Mouse (Mus musculus): ENCODE results near the gene Dmgdh.

DNA sequence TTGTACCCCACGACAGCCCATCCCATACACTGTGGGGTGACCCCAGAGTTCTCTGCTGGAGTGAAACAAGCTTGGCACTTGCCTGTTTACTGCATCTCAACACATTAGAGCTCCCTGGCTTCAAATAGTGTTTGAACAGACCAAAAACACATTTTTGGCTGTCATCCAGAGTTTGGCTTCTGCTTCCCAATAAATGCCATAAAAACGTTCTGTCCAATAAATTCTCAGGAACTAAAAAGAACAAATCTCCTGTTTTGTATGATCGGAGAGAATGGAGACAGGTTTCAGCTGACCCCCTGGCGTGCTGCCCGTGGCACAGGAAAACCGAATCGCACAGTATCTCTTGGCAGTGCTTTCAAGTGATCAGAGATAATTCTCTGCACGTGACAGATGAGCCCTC, 113.4 kb downstream of the Dmgdh start:
- TF ChIP-seq CTCF (IDR thresholded peaks at IDR 0.05; ENCODE audit: low read depth) (no peak), EP300 (optimal IDR thresholded peaks at IDR 0.05) (no peak)
